23 mouse cellular contexts compared by ENCODE assay signal in the genomic region with DNA sequence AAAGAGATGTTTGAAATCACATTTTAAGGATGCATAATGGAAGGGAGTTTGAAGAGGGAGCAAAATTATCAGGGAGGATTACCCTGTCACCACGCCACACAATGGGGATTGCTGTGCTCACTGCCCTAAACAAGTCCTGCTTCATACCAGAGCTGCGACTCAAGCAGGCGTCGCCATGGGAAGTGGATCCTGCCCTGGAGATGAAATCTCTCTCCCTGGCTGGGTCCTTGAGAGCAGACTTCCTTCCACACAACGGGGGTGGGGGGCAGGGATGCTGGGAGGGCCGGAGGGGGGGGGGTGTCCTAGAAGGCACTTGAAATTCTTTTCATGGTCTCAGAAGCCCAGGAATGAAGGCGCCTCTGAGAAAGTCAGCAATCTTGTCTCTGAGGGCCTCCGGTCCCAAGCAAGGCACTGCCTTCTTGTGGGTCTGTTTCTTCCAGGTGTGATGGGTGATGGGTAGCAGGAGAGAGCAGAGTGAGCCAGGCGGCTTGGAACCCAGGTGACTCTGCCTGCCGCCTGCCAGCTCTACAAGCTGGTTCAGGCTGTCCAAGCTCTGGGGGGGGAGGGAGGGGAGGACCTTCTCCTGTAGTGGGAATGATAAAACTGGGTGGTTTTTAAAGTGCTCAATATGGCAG. TPM values are rescaled to one million over a fixed set of nuclear protein-coding genes. Genes with fewer than 3 reads are reported as not detected.
DNase-seq lines count a peak whose midpoint lies in the region; ATAC-seq lines count a peak whose summit lies in the region.
"Had no signal": no experiment of that assay in that cellular context is flagged by ENCODE, and none has a peak within 500 bp of the region (broad histone marks: within the 10 kb centered on the region; RNA-seq: fewer than 3 reads in every experiment).

No protein-coding gene starts in this region.

- no peaks in the 10 kb centered on the region for H3K27me3 ChIP-seq in forebrain, embryonic 14.5 days (replicated peaks; ENCODE audit: control insufficient read depth, insufficient read depth, low read length)
- peaks cover 5% of the 10 kb centered on the region; the same call in 1 of the 2 replicates for H3K27me3 ChIP-seq in forebrain, embryonic 13.5 days
- H3K27me3 ChIP-seq in midbrain, embryonic 14.5 days (ENCODE audit: control insufficient read depth, insufficient read depth, low read length) = no peaks in the 10 kb centered on the region
- H3K27me3 ChIP-seq: hindbrain, embryonic 15.5 days; Patski; stomach, embryonic 15.5 days had no signal

- H3K36me3 ChIP-seq in forebrain, embryonic 14.5 days (ENCODE audit: control insufficient read depth, insufficient read depth, low read length) = no peaks in the 10 kb centered on the region
- H3K36me3 ChIP-seq in forebrain, embryonic 13.5 days (ENCODE audit: poor library complexity, severe bottlenecking) = no peaks in the 10 kb centered on the region
- no peaks in the 10 kb centered on the region for H3K36me3 ChIP-seq in midbrain, embryonic 14.5 days (ENCODE audit: control insufficient read depth, insufficient read depth, low read length)
- H3K36me3 ChIP-seq: hindbrain, embryonic 15.5 days; stomach, embryonic 15.5 days had no signal

- no peak overlapping the region for H3K4me3 ChIP-seq in forebrain, embryonic 14.5 days (ENCODE audit: low read depth, low read length)
- no peak overlapping the region for H3K4me3 ChIP-seq in forebrain, embryonic 13.5 days
- no peak overlapping the region for H3K4me3 ChIP-seq in midbrain, embryonic 14.5 days (replicated peaks; ENCODE audit: low read depth, low read length)
- H3K4me3 ChIP-seq: heart, adult 2 months; hindbrain, embryonic 15.5 days; stomach, embryonic 15.5 days had no signal

- no peak for DNase-seq in forebrain, embryonic 14.5 days (ENCODE audit: low spot score)
- peak; percentile 30 for DNase-seq in urinary bladder, postnatal 14 days (ENCODE audit: low spot score)
- no peak for DNase-seq in urinary bladder, postnatal 36 days (ENCODE audit: low spot score in 2 of 2)
- peak; percentile 20 for DNase-seq in midbrain, embryonic 14.5 days
- DNase-seq in cerebellum, adult 11-12 months = no peak
- DNase-seq in kidney, adult 9 months = no peak
- DNase-seq: adrenal gland, postnatal 14 days; B cell, adult 2 months; cerebellum, adult 9-10 months; gastrocnemius, postnatal 10 days; heart, adult 2 months; kidney, postnatal 14 days; left cerebral cortex, postnatal 4 days; lung, adult 18-20 months; spleen, adult 18-20 months; thymus, postnatal 25 days had no signal

- H3K4me2 ChIP-seq in forebrain, embryonic 14.5 days (ENCODE audit: low read length) = 0 out of 2 replicates have a peak overlapping the region, but pooled peaks have one; percentile 12
- no peak overlapping the region for H3K4me2 ChIP-seq in forebrain, embryonic 13.5 days
- H3K4me2 ChIP-seq in midbrain, embryonic 14.5 days (ENCODE audit: low read length) = no peak overlapping the region
- H3K4me2 ChIP-seq: hindbrain, embryonic 15.5 days; stomach, embryonic 15.5 days had no signal

- no peaks in the 10 kb centered on the region for H3K4me1 ChIP-seq in forebrain, embryonic 14.5 days (ENCODE audit: control insufficient read depth, insufficient read depth, low read length)
- no peaks in the 10 kb centered on the region for H3K4me1 ChIP-seq in forebrain, embryonic 13.5 days
- no peaks in the 10 kb centered on the region for H3K4me1 ChIP-seq in midbrain, embryonic 14.5 days (ENCODE audit: control insufficient read depth, insufficient read depth, low read length)
- H3K4me1 ChIP-seq: hindbrain, embryonic 15.5 days; stomach, embryonic 15.5 days had no signal

- no peak overlapping the region for H3K27ac ChIP-seq in forebrain, embryonic 14.5 days (ENCODE audit: low read depth, low read length)
- no peak overlapping the region for H3K27ac ChIP-seq in forebrain, embryonic 13.5 days
- no peak overlapping the region for H3K27ac ChIP-seq in midbrain, embryonic 14.5 days (replicated peaks; ENCODE audit: low read depth, low read length)
- H3K27ac ChIP-seq: heart, adult 2 months; hindbrain, embryonic 15.5 days; stomach, embryonic 15.5 days had no signal

- no peak for ATAC-seq in forebrain, embryonic 14.5 days
- ATAC-seq in forebrain, embryonic 13.5 days = no peak
- no peak for ATAC-seq in midbrain, embryonic 14.5 days (ENCODE audit: low FRiP score, low TSS enrichment)
- ATAC-seq: activated CD4-positive, CD25-positive, alpha-beta regulatory T cell, adult 4 months; intestine, postnatal 0 days; Patski had no signal

- H3K9ac ChIP-seq in forebrain, embryonic 14.5 days (ENCODE audit: low read length) = no peak overlapping the region
- H3K9ac ChIP-seq in forebrain, embryonic 13.5 days = no peak overlapping the region
- no peak overlapping the region for H3K9ac ChIP-seq in midbrain, embryonic 14.5 days (replicated peaks; ENCODE audit: low read length)
- H3K9ac ChIP-seq: hindbrain, embryonic 15.5 days; stomach, embryonic 15.5 days had no signal

- WGBS in forebrain, embryonic 14.5 days = 34% methylated on average over 10 of the region's 10 CpGs
- WGBS in forebrain, embryonic 13.5 days = 30% methylated on average over 10 of the region's 10 CpGs
- WGBS in midbrain, embryonic 14.5 days = 27% methylated on average over 10 of the region's 10 CpGs

- H3K9me3 ChIP-seq in forebrain, embryonic 14.5 days (replicated peaks; ENCODE audit: control insufficient read depth, low read length) = no peaks in the 10 kb centered on the region
- H3K9me3 ChIP-seq in forebrain, embryonic 13.5 days (replicated peaks) = peaks cover 8% of the 10 kb centered on the region
- H3K9me3 ChIP-seq in midbrain, embryonic 14.5 days (ENCODE audit: control insufficient read depth, low read length) = 0 out of 2 replicates have a peak, but pooled peaks cover 6% of the 10 kb centered on the region
- H3K9me3 ChIP-seq: hindbrain, embryonic 15.5 days; stomach, embryonic 15.5 days had no signal

RNA-seq across cellular contexts. Expression of gene Foxe1, which starts 51.7 kb away (rescaled TPM):
- polyA plus RNA-seq in forebrain, embryonic 14.5 days (2014; fragmentation: Nextera tagmentation; extraction: Ambion mirVana) = not detected in 2 replicates
- not detected in 2 replicates for polyA plus RNA-seq in forebrain, embryonic 13.5 days (2015; fragmentation: Nextera tagmentation; extraction: Ambion mirVana)
- polyA plus RNA-seq in midbrain, embryonic 14.5 days (2014; fragmentation: Nextera tagmentation; extraction: Ambion mirVana) = not detected in 2 replicates
- polyA plus RNA-seq: activated CD4-positive, CD25-positive, alpha-beta regulatory T cell, adult 4 months; cortical plate, adult 2 months; heart, adult 2 months; hindbrain, embryonic 15.5 days; intestine, postnatal 0 days; Patski had no signal

Comparison
In these comparisons a context has a peak if more than half of its experiments do, and no peak if none do; other contexts are left out.
1. DNase-seq: peak in urinary bladder, postnatal 14 days (single experiment) and midbrain, embryonic 14.5 days (single experiment); none in forebrain, embryonic 14.5 days (single experiment), urinary bladder, postnatal 36 days (0 of 2), cerebellum, adult 11-12 months (single experiment) and kidney, adult 9 months (single experiment).